Mouse (Mus musculus) layer of hippocampus, postnatal 25 days (tissue): ENCODE data around the gene Rasgrp4. TPM values are rescaled to one million over a fixed set of nuclear protein-coding genes. Genes with fewer than 3 reads are reported as not detected.

Experiments used
- DNase-seq, 2 experiments: peaks; one replicate each; pipeline ENCODE4 v3.0.0; 2022; ENCODE audit warnings: mixed read lengths in 2 of 2, low spot score in 1 of 2; ENCODE audit errors: extremely low spot score in 1 of 2
- total RNA-seq, 2 experiments: library from RNA; stranded (reverse); gene quantifications; 2 replicates each; pipeline ENCODE4 v1.2.3; 2021

Rasgrp4 gene
- total RNA-seq, 2 experiments from 2014 or later = 0.66 to 0.80 TPM

DNA sequence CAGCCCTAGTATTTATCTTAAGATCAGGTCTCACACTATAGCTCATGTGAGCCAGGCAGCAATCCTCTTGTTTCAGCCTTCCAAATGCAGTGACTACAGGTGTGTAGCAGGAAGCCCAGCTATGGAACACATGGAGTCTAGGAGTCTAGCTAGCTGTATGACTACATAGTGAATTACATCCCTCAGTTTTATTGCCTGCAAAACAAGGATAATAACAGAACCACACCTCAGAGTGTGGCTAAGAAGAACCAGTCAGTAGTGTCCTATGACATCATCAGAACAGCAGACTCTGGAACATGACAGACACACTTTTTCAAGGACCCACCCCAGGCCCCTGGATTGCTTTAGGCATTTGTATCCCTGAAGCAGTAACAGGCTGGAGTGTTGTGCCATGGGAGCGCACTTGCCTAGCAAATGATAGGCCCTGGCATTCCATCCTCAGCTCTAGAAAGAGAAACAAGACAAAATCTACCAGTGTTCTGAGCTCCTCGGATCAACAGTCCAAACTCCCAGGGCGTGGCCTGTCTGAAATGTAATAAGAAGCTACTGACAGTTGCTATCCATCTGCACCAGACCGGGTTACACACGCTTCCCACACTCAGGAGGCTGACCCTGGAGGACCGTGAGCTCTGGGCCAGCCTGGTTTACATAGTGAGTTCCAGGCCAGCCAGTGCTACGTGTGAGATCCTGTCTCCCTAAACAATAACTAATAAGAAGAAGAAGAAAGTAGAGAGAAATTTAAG, 12.1 kb downstream of the Rasgrp4 start:
- no peak for DNase-seq

DNA sequence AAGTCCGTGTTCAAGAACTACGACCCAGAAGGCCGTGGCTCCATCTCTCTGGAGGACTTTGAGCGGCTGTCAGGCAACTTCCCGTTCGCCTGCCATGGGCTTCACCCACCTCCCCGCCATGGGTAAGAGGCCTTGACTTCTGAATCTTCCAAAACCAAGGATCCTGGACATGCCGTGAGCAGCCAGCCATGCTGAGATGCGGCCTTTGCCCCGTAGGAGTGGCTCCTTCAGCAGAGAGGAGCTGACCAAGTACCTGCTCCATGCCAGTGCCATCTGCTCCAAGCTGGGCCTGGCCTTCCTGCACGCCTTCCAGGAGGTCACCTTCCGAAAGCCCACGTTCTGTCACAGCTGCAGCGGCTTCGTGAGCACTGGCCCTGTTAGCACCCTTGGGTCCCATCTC, 14.1 kb downstream of the Rasgrp4 start:
- DNase-seq = no peak

DNA sequence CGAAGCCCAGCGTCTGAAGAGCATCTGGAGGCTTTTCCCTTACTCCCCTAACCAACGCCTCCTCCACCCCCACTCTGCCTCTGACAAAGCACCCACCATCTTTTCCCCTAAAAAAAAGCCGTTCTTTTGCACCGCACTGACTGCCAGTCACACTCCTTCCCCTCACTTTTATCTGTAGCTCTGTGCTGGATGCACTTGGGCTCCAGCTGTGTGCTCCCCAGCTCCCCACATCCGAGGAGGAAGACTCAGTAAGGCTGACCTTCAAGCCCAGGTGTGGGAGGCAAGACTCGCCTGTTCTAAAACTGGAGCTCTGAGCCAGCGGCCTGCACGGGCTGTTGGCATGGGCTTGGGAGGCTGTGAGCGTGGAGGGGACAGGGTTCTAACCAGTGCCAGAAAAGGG, 16.8 kb downstream of the Rasgrp4 start:
- DNase-seq = no peak

DNA sequence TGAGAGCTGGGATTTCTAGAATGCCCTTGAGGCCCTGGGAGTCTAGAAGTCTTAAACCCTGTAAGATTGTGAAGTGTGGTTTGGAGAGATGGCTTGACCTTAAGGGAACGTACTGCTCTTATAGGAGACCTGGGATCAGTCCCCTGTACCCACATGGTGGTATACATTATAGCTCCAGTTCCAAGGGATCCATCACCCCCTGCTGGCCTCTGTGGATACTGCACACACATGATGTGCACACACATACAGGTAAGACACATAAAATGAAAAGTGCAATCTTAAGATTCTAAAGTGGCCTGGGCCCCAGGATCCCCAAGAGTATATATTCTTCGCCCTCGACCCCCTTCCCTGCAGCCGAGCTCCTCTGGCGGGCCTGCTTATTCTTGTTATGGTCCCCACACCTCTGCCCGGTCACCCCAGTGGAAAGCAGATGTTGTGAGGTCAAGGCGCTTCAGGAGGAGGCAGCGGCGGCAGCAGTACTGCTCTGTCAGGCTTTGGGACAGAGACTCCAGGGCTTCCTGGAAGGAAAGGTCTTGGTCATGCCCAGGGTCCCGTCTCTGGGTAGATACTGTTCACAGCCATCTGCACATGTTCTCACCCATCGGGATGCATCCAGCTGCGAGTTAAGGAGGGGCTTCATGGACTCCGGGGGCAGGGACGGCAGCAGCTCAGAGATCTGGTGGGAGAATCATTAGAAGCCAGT, 19.5 kb downstream of the Rasgrp4 start:
- DNase-seq = no peak

DNA sequence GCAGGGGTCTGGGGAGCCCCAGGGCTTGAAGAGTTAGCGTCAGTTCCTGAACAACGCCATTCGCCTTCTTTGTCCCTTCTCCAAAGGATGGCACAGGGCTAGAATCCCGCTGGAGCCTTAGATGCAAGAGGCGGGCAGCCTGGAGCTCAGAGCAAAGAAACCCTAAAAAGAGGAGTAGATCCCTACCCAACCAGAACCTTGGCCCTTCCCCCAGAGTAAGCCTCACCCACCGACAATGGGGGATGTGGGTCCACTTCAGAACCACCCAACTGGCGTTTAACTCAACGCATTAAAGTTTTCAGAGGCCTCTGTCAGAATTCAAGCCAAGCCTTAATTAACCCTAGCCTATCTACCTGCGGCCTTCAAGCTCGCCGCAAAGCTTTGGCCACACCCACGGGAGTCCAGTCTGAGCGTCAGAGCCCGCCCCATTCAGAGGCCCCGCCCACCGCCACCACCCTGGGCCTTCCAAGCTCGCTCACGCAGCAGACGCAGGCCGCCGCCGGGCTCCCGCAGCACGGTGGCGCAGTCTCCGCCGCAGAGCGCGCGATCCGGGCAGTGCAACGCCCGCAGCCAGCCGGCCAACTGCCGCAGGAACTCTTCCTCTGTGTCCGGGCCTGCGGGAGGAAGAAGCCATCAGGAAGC, 20.7 kb downstream of the Rasgrp4 start:
- peak; percentile 83 to 88 for DNase-seq

DNA sequence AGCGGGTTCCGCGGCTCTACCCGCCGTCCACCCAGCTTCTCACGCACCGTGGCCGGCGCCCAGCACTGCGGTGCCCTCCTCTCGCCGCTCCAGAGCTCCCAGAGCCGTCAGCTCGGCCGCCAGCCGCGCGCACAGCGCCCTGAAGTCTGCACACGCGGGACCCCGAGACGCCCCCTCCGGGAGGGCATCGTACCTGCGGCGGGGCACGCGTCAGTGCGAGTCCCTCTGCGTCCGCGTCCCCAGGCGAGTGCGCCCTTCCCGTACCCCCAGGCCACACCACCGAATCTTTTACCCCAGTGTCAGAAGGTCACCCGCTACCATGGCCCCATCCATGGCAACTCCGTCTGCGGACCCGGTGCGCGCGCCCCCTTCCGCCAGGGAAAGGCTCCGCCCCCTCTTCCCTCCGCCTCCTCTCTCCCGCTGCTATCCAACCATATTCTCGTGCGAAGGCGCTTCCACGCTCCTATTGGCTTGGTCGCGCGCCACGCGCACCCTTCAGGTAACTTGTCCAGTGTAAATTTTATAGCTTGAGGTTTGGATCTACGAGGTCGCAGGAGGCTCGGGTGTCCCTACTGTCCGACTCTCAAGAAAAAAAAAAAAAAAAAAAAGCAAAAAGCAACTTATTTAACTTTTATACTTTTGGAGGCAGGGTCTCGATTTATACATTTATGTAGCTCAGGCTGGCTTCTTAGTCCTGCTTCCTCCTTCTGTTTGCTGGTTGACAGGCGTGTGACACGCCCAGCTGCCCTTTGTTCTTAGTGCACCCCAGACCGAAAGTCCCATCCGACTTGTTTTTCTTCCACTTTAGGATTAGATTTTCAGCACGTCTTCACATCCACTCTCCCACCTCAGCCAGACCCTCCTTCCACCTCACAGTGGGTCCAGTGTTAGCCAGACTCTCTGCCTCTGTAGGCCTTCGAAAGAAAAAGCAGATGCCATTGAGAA, 21.5 kb downstream of the Rasgrp4 start, which contains the start of gene Fam98c:
Fam98c (minus strand) TSS at position 397 of the 945 bp plus-strand sequence.
- DNase-seq = peak; percentile 74 to 75

DNA sequence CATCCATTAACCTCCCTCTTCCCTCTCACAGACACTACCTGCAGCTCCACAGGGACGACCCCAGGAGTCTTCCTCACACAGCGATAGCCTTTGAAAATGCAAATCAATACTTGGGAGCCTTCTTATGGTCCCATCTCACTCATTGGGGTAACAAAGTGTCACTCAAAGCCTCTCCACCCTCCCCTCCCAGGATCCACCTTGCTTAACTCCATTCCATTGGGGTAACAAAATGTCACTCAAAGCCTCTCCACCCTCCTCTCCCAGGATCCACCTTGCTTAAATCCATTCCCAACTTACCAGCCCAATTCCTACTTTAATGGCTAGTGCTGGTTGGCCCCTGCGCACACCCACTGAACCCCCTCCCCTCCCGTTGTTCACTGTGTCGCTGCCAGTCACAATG, 23.6 kb downstream of the Rasgrp4 start:
- no peak for DNase-seq

DNA sequence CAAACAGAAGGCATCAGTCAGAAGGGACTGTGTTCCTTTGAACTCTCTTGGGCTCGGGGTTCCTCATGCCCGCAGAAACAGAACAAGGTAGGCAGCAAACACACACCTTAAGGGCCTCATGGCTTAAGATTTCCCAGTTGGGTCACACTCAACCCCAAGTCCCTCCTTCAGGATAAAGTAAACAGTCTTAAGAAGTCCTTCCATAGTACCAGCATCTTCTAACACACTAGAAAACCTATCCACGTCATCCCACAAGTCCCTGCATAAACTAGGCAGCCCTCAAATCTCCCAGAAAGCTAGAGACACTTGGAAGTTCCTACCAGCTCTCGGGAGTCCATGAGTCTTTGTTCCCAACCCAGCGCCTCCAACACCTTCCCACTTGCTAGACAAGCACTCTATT, 27.6 kb downstream of the Rasgrp4 start:
- no peak for DNase-seq

DNA sequence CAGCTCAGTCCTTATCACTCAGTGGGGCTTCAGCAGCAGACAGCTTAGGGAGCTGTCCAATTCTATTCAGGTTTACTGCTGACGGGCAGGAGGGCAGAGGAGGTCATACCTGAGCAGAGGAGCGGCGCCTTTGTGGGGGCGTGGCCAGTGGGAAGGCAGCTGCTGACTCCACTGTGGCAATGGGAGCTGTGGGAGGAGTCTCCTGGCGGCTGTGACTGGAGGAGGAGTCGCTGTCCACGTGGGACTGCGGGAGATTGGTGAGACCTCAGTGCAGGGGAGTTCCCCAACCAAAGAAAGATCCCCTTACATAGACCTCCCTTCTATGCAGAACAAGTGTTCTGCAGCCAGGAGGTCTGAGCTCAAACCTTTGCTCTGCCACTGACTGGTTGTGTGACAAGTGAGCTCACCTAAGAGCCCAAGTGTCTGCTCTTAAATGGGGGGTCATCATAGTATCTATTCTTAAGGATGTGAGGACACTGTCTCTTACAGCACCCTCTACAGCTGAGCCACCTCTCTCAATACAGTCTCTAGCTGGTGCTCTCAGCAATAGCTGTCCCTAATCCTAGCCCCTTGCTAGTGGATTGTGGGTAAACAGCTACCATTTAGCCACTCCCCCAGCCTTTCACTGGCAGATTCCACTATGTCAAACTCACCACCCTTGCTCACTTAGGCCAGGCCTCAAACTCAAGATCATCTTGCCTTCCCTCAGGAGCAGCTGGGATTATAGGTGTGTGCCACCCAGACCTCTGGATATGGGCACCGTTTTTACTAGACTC, 28.3 kb downstream of the Rasgrp4 start:
- DNase-seq = no peak

DNA sequence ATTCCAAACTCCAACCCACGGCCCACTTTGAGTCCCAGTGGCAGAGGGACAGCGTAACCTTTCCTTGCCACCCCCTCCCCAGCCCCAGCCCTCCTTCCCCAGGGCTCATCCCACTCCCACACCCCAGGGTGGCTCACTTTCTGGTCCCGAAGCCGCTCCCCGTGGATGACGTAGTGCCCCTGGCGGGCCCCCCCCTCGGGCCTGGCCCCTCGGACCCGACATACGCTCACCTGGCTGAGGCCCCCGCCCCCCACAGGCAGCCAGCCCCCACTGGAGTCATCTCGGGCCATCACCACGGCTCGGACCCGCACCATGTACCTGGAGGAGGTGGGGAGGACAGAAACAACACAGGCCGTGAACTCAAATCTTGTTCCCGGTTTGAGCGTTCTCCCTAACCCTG, 33.0 kb downstream of the Rasgrp4 start:
- no peak for DNase-seq

DNA sequence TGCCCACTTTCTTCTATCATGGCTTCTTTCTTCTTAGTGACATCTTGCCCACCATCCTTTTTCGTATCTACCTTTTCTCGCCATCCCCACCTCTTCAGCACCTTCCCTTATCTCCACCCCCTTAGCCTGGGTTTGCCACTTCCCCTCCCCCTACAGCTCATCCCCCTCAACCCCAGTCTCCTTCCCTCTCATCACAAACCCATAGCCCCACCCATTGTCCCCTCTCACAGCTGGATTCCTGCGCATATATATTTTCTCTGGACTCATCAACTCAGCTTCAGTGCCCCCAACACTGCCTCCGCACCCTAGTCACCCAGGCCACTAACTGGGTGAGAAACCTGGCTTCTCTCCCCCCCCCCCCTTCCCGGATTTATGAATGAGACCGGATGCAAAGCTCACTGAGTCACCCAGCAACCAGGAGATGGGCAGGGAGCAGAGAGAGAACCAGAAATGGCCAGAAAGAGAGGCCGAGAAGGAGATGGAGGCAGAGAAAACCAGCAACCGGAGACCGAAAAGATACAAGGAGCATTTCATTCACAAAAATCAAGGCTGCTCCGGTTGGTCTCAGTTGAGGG, 33.6 kb downstream of the Rasgrp4 start:
- no peak for DNase-seq

DNA sequence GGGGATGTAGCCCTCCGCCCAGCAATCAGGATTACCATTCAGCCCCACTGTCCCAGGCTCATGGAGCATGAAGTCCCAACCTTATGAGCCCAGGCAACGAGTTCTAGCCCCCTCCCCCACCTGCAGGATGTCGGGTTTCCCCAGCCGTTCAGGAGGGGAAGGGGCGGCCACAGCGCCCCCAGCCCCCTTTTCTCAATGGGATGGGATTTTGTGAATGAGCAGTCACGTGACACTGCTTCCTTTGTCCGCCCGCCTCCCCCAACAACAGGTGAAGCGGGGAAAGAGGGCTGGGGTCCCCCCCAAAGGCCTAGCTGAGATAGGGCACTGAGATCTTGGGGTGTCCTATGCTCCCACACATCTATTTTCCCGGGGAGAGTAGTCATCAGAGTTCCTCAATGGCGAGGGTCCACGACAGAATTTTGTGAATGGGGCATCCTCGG, 34.2 kb downstream of the Rasgrp4 start:
- peak in 1 of 2 experiments; percentile 41 for DNase-seq

DNA sequence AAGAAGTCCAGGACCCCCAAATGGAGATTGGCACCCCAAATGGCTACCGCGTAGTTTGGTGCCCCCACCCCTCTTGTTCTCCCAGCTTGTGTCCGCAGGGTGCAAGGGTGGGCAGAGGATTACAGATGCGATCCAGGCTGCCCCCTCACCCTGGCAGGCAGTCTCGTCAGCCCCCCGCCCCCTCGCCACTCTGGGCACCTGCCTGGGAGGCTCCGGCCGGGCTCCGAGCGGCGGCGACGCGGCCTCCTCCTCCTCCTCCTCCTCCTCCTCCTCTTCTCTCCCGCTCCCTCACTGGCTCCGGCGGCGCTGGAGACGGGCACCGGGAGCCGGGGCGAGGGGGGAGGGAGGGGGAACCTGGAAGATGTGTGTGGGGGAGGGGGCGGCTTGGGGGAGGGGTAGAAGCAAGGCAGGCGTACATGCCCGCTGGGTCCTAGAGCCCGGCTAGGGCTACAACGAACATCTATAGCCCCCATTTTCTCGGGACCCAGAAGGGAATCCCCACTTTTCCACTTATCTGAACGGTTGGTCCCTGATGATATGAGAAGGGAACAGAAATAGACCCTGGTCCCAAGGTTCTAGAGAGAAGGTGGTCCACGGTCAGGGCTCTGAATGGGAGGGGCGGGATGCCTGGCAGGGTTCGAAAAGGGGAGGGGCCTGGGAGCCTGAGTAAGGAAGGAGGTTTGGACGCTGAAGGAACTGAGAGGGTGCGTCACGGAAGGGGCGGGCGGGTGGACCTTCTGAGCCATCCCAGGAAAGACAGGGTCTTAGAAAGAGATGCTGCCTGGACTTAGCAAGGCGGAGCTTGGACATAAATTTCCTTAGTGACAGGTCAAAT, 34.8 kb downstream of the Rasgrp4 start:
- peak; percentile 67 for DNase-seq

DNA sequence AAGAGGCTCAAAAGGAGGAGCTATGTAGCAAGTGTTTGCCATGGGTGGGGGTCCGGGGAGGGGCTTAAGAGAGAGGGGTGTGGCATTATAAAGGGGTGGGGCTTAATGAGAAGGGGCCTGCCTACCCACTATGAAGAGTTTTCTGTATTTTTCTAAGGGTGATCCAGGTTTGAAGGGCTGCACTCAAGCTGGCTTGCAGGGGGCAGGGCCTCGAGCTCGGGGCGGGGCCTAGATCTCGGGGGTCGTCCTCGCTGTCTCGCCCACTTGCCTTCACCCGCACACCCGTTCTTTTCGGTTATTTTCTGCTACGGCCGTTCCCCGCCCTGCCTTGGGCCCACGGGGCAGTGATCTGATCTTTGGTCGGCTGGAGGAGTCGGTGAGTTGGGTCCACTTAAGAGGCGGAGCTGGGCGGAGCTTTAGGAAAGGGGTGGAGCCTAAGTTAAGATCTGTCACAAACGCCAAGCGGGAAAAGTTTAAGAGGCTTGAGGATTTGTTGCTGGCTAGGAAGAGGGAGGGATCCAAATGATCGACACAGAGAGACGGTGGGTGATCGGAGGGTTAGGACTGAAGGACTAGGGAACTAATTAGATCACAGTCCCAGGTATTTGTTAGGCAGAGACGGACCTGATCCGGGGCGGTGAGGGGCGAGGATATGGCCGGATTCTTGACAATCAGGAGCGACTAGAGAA, 35.6 kb downstream of the Rasgrp4 start, which contains the start of the genes Ggn and Spred3:
Ggn (plus strand) TSS at position 145 of the 689 bp plus-strand sequence.
Spred3 (minus strand) TSS at position 346 of the 689 bp plus-strand sequence.
- DNase-seq = peak in 1 of 2 experiments; percentile 35

DNA sequence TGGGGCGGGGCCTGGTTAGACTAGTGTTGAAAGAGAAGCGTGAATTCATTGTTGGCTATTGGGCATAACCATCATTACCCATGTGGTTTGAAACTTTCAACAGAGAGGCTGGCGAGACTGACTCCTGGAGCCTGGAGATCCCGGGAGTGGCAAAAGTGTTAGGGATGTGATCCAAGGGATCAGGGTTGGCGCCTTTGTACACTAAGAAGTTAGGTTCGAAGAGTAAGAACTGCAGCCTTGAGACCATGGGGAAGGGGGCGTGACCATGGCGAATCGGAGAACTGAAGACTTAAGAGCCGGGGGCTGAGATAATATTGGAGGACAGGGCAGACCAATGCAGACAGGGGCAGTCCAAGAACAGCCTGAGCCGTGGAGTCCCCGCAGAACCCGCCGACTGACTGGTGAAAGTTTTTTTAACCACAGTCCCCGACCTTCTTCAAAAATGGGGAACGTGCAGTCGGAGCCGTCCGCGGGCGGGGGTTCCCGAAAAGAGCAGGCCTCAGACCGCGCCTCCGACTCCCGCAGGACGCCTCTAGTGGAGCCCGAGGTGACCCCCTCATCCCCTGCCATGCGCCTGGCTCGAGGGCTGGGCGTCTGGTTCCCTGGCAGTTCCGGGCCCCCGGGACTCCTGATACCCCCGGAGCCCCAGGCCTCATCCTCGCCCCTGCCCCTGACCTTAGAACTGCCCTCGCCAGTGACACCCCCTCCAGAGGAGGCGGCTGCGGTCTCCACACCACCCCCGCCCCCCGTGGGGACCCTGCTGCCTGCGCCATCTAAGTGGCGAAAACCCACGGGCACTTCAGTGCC, 36.3 kb downstream of the Rasgrp4 start:
- no peak for DNase-seq

DNA sequence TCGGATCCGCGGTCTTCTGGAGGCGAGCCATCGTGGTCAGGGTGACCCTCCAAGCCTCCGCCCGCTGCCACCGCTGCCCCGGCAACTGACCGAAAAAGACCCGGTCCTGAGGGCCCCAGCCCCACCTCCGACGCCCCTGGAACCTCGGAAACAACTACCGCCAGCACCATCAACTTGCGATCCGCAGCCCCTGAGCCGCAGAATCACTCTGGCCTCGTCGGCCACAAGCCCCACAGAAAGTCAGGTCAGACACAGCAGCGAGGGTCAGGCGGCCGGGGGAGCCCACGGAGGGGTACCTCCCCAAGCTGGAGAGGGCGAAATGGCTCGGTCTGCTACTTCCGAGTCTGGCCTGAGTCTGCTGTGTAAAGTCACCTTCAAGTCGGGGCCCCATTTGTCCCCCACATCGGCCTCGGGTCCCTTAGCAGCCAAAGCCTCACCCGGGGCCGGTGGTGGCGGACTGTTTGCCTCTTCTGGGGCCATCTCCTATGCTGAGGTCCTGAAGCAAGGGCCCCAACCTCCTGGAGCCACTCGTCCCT, 37.0 kb downstream of the Rasgrp4 start:
- DNase-seq = no peak
